Mouse (Mus musculus) urinary bladder, postnatal 10 days (tissue): ENCODE results near the gene Xylt1.

Experiments
- DNase-seq: peaks from one replicate; pipeline ENCODE4 v3.0.0; 2022; ENCODE audit warnings: low spot score

Gene Xylt1

DNA sequence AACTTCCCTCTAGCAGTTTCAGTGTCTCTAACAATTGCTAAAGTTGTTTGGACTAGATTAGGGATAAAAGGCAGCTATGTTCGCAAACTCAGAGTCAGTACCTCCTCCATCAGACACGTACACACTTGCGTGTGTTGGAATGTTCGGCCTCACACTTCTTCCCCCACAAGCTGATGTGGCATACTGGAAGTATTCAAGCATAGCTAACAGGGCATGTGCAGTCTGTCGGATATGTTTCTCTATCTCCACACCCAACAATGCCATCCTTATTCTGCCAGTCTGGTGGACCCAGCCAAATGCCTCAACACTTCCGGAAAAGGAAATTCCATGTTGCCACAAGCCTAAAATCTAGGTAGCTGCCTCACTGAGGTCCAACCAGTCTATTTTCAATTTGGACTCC lies 319.3 kb downstream of the Xylt1 start:
- DNase-seq, result no peak

DNA sequence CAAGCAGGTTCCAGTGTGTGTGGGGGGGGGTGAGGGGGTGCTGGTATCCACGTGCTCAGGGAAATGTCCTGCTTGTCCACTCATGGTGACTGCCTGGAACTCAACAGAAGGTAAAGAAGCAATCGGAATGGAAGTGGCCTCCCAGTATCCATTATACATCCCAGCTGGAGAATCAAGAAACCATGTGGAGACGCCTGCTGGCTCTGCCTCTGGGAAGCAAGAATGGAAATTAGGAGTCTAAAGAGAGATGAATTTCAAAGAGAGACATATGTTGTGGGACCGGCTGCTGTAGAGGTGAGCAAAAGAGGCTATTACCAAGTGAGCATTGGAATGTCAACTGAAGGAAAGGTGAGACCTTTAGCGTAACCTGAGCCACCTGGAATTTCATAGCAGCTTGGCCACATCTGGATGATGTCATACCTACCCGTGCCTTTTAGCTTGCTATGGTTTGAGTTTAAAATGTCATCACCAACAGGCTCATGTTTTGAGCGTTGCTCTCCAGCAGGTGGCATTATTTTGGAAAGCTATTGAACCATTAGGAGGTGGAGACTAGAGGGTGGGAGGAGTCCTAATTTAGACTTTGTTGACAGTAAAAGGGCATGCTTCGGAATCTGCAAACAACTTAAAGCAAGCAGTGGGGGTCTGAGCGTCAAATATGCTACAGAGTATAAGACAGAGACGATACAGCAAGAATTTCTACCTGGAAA lies 329.3 kb downstream of the Xylt1 start:
- no peak for DNase-seq

DNA sequence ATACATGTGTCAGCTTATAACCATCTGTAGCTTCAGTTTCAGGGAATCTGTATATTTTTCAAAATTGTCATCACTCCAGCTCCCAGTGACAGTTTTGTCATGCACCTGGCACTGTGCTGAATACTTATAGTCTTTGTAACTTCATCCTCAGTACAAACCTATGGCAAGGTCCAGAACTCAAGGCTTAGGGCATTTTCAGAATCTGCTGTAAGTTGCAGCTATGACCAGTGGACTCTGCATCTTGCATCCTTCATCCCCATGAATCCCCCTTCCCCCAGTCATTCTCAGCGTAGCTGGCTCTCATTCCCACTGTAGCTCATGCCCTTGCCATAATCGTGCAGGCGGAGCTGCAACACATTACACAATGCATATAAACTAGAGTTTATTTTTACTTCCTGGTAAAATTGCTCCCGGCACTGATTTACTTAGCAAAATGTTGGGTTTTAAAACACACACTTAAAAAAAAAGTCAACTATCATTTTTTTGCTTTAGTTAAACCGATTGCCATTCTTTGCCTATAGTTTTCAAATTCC lies 336.2 kb downstream of the Xylt1 start:
- no peak for DNase-seq

DNA sequence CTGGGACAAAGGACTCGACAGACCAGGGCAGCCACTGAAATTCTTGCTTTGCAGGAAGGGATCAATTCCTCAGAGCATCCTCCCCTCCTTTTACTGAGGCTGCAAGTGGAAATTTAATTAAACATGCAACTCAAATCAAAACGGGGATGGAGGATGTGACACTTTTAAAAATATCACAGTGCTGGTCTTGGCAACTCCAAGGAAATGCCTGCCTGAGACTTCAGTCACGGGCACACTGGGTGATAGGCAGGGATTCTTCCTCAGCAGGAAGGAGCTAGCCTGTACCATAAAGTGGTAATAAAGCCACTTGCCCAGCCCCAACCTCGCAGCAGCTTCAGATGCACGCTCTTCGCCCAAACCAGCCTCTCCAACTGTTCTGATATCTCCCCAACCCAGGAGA lies 339.6 kb downstream of the Xylt1 start:
- no peak for DNase-seq
